Mouse (Mus musculus): ENCODE results near the gene Gm28053.

DNA sequence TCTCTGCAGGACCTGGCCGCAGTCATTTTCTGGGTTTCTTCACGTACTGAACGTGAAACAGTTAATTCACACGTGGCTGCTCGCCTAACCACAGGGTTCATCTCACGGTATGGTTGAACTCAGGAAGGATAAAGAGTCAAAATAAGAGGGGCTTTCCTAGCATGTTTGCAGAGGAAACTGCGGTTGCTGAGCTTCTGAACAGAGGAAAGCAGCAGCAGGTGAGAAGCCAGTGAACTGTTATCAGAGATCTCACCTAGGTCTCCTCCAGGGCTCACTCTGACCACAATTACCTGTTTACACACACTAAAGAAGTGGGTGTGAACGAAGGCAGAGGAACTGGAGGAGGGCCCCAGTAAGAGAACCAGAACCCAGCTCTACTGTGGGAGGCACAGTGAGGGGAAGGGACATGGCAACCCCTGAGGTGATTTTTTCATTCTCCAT lies 14.5 kb downstream of the Gm28053 start:
- TF ChIP-seq CTCF (conservative IDR thresholded peaks at IDR 0.05; ENCODE audit: low read length) = no peak
- no peak for TF ChIP-seq POU5F1 (IDR thresholded peaks at IDR 0.05; ENCODE audit: borderline replicate concordance, low read length)

Measured in E14TG2a.4 (cell line).